Mouse (Mus musculus) hindbrain, embryonic 15.5 days (tissue): ENCODE results near the gene Nudt3. TPM values are rescaled to one million over a fixed set of nuclear protein-coding genes. Genes with fewer than 3 reads are reported as not detected.

Experiments
- ATAC-seq: fragments of 200-750 bp; cut with Nextera tagmentation; 2 replicates; pipeline ENCODE4 v1.8.0; 2017; ENCODE audit warnings: low read depth, moderate number of reproducible peaks, moderate TSS enrichment; ENCODE audit not compliant: low FRiP score
- H3K27ac ChIP-seq: fragments of 300-500 bp; sonication (generic); replicated peaks from 2 replicates; pipeline ENCODE4 v1.5.1; 2015; ENCODE audit warnings: mild to moderate bottlenecking, inconsistent platforms
- H3K27me3 ChIP-seq: fragments of 300-500 bp; sonication (generic); 2 replicates; pipeline ENCODE4 v1.6.1; 2015; ENCODE audit warnings: control low read depth, inconsistent platforms
- H3K36me3 ChIP-seq: fragments of 300-500 bp; sonication (generic); 2 replicates; pipeline ENCODE4 v1.6.1; 2015; ENCODE audit warnings: control low read depth, inconsistent platforms
- H3K4me1 ChIP-seq: fragments of 300-500 bp; sonication (generic); replicated peaks from 2 replicates; pipeline ENCODE4 v1.6.1; 2015; ENCODE audit warnings: control low read depth, inconsistent platforms
- H3K4me2 ChIP-seq: fragments of 300-500 bp; sonication (generic); 2 replicates; pipeline ENCODE4 v1.6.1; 2015; ENCODE audit warnings: moderate library complexity, mild to moderate bottlenecking, inconsistent platforms
- H3K4me3 ChIP-seq: fragments of 300-500 bp; sonication (generic); 2 replicates; pipeline ENCODE4 v1.5.1; 2015; ENCODE audit warnings: mild to moderate bottlenecking, inconsistent platforms
- H3K9ac ChIP-seq: fragments of 300-500 bp; sonication (generic); 2 replicates; pipeline ENCODE4 v1.6.1; 2015; ENCODE audit warnings: inconsistent platforms
- H3K9me3 ChIP-seq: fragments of 300-500 bp; sonication (generic); 2 replicates; pipeline ENCODE4 v1.6.1; 2016; ENCODE audit warnings: control low read depth, inconsistent platforms
- WGBS: fragments of 180-500 bp; shearing (Covaris S2); methylation state at CpG from one replicate; pipeline ENCODE4 v1.1.7; 2015; 5-methylcytosine and 5-hydroxymethylcytosine counted together
- polyA plus RNA-seq: library from polyadenylated mRNA; unstranded; fragments of >200 nt; fragmentation: Nextera tagmentation; extraction: Ambion mirVana; gene quantifications from 2 replicates; pipeline ENCODE4 v1.2.1, GENCODE M21; 2015

Nudt3 gene
- polyA plus RNA-seq, 1 experiment from 2014 or later = 265 TPM

DNA sequence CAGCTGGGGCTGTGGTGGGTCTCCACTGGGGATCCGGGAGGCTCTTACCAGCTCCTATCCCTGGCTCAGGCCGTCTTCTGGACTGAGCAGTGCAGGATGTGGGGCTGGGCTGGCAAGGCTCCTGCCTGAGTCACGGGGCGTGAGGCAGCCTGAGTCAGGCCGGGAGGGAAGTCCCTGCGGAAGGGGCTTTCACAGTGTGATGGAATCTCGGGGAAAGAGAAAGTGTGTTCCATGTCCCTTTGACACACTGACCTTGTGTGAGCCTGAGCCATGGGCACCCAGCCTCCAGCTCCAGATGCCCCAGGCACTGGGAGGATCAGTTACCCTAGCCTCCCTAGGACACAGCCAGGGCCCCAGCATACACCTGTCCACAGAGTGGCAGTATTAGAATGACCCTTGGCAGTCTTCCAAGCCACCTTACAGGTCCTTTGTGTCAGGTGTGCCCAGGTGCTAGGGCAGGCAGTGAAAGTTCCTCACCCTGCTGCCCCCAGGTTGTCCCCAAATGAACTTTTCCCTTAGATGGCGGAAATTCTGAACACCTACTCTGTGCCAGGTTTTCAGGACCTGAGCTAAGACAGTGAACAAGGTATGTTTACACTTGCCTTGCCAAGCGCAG lies 75.9 kb downstream of the Nudt3 start:
- ATAC-seq = no peak
- H3K27me3 ChIP-seq = no peaks in the 10 kb centered on the region
- no peak overlapping the region for H3K27ac ChIP-seq
- WGBS = 69% methylated on average over 9 of the region's 9 CpGs
- 0 out of 2 replicates have a peak, but pooled peaks cover 8% of the 10 kb centered on the region for H3K4me1 ChIP-seq
- H3K4me2 ChIP-seq = no peak overlapping the region
- H3K4me3 ChIP-seq = no peak overlapping the region
- no peak overlapping the region for H3K9ac ChIP-seq
- no peaks in the 10 kb centered on the region for H3K9me3 ChIP-seq
- H3K36me3 ChIP-seq = no peaks in the 10 kb centered on the region

DNA sequence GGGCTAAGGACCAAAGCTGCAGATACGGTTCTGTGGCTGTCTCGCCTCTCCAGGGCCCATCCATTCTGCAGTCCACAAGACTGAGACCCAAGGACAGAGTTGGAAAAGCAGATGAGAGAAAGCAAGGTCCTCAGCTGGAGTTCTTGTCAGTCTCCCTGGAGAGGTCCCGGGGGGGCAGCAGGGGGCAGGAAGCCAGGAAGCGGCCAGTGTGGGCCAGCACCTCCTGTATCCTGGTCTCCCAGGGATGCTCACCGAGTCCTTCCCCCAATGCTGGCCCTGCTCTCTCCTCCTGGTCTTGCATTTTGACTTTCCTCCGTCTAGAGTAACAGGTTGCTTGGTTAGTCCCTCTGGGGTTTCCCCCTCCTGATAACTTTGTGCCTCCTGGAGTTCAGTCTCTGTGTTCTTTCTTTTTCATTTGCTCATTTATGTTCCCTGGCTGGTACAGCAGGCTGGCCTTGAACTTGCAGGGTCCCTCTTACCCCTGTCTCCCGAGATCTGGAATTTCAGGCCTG lies 76.7 kb downstream of the Nudt3 start:
- Histone ChIP-seq H3K36me3 (no peaks in the 10 kb centered on the region), H3K4me3 (no peak overlapping the region), H3K27me3 (no peaks in the 10 kb centered on the region), H3K9me3 (no peaks in the 10 kb centered on the region), H3K4me1 (0 out of 2 replicates have a peak, but pooled peaks cover 8% of the 10 kb centered on the region), H3K9ac (no peak overlapping the region), H3K4me2 (no peak overlapping the region), H3K27ac (no peak overlapping the region)
- WGBS = 69% methylated on average over 7 of the region's 7 CpGs
- no peak for ATAC-seq

DNA sequence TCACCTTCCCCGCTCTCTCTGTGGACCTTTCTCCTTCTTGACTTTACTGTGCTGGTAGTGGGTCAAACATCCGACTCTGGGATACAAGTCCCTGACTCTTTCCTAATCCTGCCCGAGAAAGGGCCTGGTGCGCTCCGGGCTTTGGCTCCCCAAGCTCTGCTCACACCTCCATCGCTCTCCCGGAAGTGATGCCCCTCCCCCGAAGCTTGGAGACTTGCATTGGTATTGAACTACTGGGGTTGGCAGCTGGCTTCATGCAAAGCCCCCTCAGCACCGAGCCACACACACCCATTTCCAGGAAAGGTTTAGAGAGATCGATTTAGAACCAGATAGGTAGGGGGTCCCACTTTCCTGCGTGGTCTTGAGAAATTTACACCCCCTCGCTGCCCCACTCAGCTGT lies 77.3 kb downstream of the Nudt3 start:
- Histone ChIP-seq H3K27me3 (no peaks in the 10 kb centered on the region), H3K4me1 (0 out of 2 replicates have a peak, but pooled peaks cover 8% of the 10 kb centered on the region), H3K4me3 (no peak overlapping the region), H3K4me2 (no peak overlapping the region), H3K36me3 (no peaks in the 10 kb centered on the region), H3K9me3 (no peaks in the 10 kb centered on the region), H3K9ac (no peak overlapping the region), H3K27ac (no peak overlapping the region)
- ATAC-seq = no peak
- 54% methylated on average over 12 of the region's 12 CpGs for WGBS

DNA sequence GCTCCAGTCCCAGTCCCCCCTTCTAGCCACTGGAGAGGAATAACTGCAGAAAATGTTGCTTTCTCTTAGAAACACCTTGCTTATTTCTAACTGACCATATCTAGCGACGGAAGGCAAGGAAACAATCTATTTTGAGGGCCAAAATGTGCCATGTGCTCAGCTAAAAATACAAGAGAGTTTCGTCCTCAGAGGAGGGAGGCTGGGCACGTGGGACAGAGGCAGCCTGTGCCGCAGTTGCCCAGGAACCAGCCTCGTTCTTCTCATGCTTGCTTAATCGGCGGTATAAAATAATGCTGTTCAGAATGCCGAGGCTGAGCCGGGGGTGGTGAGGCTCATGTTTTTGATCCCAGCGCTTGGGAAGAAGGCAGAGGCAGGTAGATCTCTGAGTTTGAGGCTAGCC lies 78.7 kb downstream of the Nudt3 start:
- no peaks in the 10 kb centered on the region for H3K27me3 ChIP-seq
- 82% methylated on average over 11 of the region's 11 CpGs for WGBS
- H3K4me2 ChIP-seq = no peak overlapping the region
- no peaks in the 10 kb centered on the region for H3K36me3 ChIP-seq
- ATAC-seq = no peak
- H3K4me3 ChIP-seq = no peak overlapping the region
- H3K9ac ChIP-seq = no peak overlapping the region
- H3K9me3 ChIP-seq = no peaks in the 10 kb centered on the region
- H3K27ac ChIP-seq = no peak overlapping the region
- H3K4me1 ChIP-seq = 0 out of 2 replicates have a peak, but pooled peaks cover 7% of the 10 kb centered on the region

DNA sequence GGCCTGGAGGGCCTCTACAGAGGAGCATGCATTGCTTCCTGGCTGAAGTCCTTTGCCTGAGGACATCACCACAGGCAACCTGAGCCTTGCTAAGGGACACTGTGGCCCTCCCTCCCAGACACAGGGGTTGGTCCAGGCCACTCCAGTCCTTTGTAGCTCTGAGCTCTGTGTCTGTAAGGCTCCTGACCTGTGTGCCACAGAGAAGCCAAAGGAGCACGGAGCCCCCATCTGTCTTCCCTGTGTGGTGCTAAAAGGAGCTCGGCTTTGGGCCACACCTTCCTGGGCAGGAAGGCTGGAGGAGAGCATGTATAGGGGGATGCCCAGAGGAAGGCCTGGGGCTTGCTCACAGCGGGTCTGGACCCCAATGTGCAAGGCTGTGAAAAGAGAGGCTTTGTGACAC lies 81.3 kb downstream of the Nudt3 start:
- no peaks in the 10 kb centered on the region for H3K4me1 ChIP-seq
- H3K9me3 ChIP-seq = no peaks in the 10 kb centered on the region
- H3K4me3 ChIP-seq = no peak overlapping the region
- WGBS = 77% methylated on average over 3 of the region's 3 CpGs
- no peak overlapping the region for H3K27ac ChIP-seq
- no peak overlapping the region for H3K4me2 ChIP-seq
- H3K27me3 ChIP-seq = no peaks in the 10 kb centered on the region
- ATAC-seq = no peak
- no peak overlapping the region for H3K9ac ChIP-seq
- no peaks in the 10 kb centered on the region for H3K36me3 ChIP-seq

DNA sequence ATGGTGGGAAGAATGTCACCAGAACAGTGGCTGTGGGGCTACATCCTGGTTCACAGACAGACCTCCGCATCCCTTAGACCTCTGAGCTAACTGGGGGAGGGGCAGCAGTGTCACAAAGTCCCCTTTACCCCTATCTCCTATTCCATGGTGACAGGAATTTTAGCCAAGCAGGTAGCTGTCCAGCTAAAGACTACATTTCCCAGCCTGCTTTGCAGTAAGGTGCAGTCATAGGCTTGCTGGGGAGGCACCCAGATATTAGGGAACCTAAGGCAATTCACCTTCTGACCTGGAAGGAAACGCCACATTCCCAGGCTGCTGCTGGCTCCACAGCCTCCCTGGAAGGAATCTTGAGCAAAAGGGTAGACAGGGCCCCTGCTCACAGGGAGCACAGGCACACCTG lies 82.0 kb downstream of the Nudt3 start:
- ATAC-seq = no peak
- H3K36me3 ChIP-seq = no peaks in the 10 kb centered on the region
- 78% methylated on average over 2 of the region's 2 CpGs for WGBS

DNA sequence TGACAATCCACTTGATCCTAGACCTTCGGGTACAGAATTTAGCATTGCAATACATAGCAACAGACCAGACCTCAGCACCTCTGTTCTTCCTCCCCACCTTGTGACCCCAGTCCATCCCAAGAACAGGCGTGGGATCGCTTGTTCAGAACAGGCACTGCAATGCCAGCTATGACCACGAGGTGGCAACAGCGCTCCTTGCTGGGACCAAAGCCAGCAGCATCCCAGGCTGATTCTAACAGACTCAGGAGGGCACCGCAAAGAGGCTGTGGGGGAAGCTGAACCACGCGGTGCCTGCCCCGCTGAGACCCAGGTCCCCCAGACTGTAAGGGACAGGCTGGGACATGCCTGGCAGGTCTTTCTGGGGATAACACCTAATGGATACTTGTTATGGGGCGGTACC lies 88.6 kb downstream of the Nudt3 start:
- ATAC-seq = peak; percentile 77
- 2% methylated on average over 10 of the region's 10 CpGs for WGBS
- H3K4me2 ChIP-seq = peak overlapping the region; percentile 22; the same call in 1 of the 2 replicates

More for the DNA sequence above, 82.0 kb downstream of the Nudt3 start:
- Histone ChIP-seq H3K9me3 (no peaks in the 10 kb centered on the region), H3K9ac (no peak overlapping the region), H3K4me3 (no peak overlapping the region), H3K27me3 (no peaks in the 10 kb centered on the region), H3K27ac (no peak overlapping the region), H3K4me1 (no peaks in the 10 kb centered on the region), H3K4me2 (no peak overlapping the region)

DNA sequence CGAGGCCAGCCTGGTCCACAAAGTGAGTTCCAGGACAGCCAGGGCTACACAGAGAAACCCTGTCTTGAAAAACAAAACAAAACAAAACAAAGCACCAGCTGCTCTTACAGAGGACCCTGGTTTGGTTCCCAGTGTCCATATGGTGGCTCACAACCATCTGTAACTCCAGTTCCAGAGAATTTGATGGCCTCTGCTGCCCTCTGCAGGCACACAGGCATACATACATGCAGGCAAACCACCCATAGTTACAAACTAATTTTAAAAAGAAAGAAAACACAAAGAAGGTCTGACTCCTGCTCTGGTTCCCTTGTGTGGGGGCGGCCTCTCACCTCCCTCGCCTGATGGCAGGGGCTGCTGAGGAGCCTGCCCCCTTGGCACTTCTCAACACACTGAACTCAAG lies 89.9 kb downstream of the Nudt3 start:
- no peak overlapping the region for H3K4me3 ChIP-seq
- no peak overlapping the region for H3K27ac ChIP-seq
- no peak for ATAC-seq
- H3K36me3 ChIP-seq = no peaks in the 10 kb centered on the region
- H3K4me2 ChIP-seq = no peak overlapping the region
- H3K9ac ChIP-seq = no peak overlapping the region
- H3K4me1 ChIP-seq = peaks cover 3% of the 10 kb centered on the region; the same call in 1 of the 2 replicates
- H3K27me3 ChIP-seq = no peaks in the 10 kb centered on the region
- no peaks in the 10 kb centered on the region for H3K9me3 ChIP-seq
- 88% methylated on average over 3 of the region's 3 CpGs for WGBS

More for the DNA sequence above, 88.6 kb downstream of the Nudt3 start:
- H3K9me3 ChIP-seq = no peaks in the 10 kb centered on the region
- H3K27ac ChIP-seq = no peak overlapping the region
- H3K36me3 ChIP-seq = no peaks in the 10 kb centered on the region
- no peaks in the 10 kb centered on the region for H3K27me3 ChIP-seq
- H3K9ac ChIP-seq = no peak overlapping the region
- H3K4me3 ChIP-seq = no peak overlapping the region
- peaks cover 3% of the 10 kb centered on the region; the same call in 1 of the 2 replicates for H3K4me1 ChIP-seq

DNA sequence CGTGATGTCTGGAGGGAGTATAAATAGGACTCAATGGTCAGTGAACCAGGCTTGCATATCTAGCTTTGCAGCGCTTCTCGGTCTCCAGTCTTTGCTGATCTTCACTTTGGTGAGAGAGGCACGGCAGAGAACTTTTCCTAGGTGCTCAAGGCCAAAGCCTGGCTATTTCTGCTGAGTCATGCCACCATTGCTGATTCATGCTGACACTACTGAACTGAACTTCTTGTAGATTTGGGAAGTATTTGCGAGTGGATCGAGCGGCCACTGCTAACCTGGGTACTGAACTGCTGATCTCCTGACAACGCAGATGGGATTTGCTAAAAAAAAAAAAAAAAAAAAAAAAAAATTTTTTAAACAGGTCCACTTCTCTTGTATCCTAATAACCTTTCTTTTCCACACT lies 91.2 kb downstream of the Nudt3 start:
- Histone ChIP-seq H3K9ac (no peak overlapping the region), H3K27ac (no peak overlapping the region), H3K9me3 (no peaks in the 10 kb centered on the region), H3K4me1 (peaks cover 3% of the 10 kb centered on the region; the same call in 1 of the 2 replicates), H3K27me3 (no peaks in the 10 kb centered on the region), H3K4me3 (no peak overlapping the region), H3K36me3 (no peaks in the 10 kb centered on the region), H3K4me2 (no peak overlapping the region)
- 95% methylated on average over 8 of the region's 8 CpGs for WGBS
- ATAC-seq = no peak

Other genes with a start within 250 kb of the Nudt3 start
- 8.7 TPM in 2 replicates for gene Grm4, start 102.1 kb downstream of the Nudt3 start, polyA plus RNA-seq
- 134 and 149 TPM in 2 replicates for gene Hmga1, start 67.0 kb downstream of the Nudt3 start, polyA plus RNA-seq
- gene AI413582, start 57.7 kb downstream of the Nudt3 start, polyA plus RNA-seq = 67.4 and 71.9 TPM in 2 replicates
- not detected in 2 replicates for gene RPS10-NUDT3, start 11.7 kb upstream of the Nudt3 start, polyA plus RNA-seq
- 455 and 507 TPM in 2 replicates for gene Rps10, start 13.2 kb upstream of the Nudt3 start, polyA plus RNA-seq
- gene Pacsin1, start 32.0 kb upstream of the Nudt3 start, polyA plus RNA-seq = 55.1 and 61.9 TPM in 2 replicates
- 0.68 and 1.1 TPM in 2 replicates for gene Spdef, start 105.5 kb upstream of the Nudt3 start, polyA plus RNA-seq
- gene D17Wsu92e, start 197.2 kb upstream of the Nudt3 start, polyA plus RNA-seq = 10.0 and 12.0 TPM in 2 replicates
- gene Snrpc, start 214.7 kb upstream of the Nudt3 start, polyA plus RNA-seq = 216 and 230 TPM in 2 replicates
- 6.4 and 7.6 TPM in 2 replicates for gene Uhrf1bp1, start 232.9 kb upstream of the Nudt3 start, polyA plus RNA-seq